ENCODE assay signal across 23 mouse cellular contexts in genomic region chr13:19697790-19698189, GRCm38 (mm10). TPM values are rescaled to one million over a fixed set of nuclear protein-coding genes. Genes with fewer than 3 reads are reported as not detected.
DNase-seq lines count a peak whose midpoint lies in the region; ATAC-seq and TF ChIP-seq lines count a peak whose summit lies in the region.
"Had no signal": no experiment of that assay in that cellular context is flagged by ENCODE, and none has a peak within 500 bp of the region (broad histone marks: within the 10 kb centered on the region; RNA-seq: fewer than 3 reads in every experiment).

Gene Nme8, minus strand, starts transcription at chr13:19697794.

- no peaks in the 10 kb centered on the region for H3K36me3 ChIP-seq in heart, embryonic 13.5 days
- no peaks in the 10 kb centered on the region for H3K36me3 ChIP-seq in lung, embryonic 14.5 days (ENCODE audit: insufficient read depth)
- no peaks in the 10 kb centered on the region for H3K36me3 ChIP-seq in limb, embryonic 10.5 days
- H3K36me3 ChIP-seq: G1E; limb, embryonic 15.5 days; neural tube, embryonic 12.5 days had no signal

- H3K4me3 ChIP-seq in heart, embryonic 13.5 days = no peak within 1 kb of the TSS
- H3K4me3 ChIP-seq in lung, embryonic 14.5 days (ENCODE audit: low read depth, low read length) = no peak within 1 kb of the TSS
- no peak within 1 kb of the TSS for H3K4me3 ChIP-seq in lung, adult 2 months (replicated peaks; ENCODE audit: extremely low read depth, low read depth, low read length)
- H3K4me3 ChIP-seq in limb, embryonic 10.5 days = no peak within 1 kb of the TSS
- H3K4me3 ChIP-seq: limb, embryonic 15.5 days; neural tube, embryonic 12.5 days had no signal

- H3K4me1 ChIP-seq in heart, embryonic 13.5 days = peaks cover 9% of the 10 kb centered on the region; the same call in 1 of the 2 replicates
- peaks cover 5% of the 10 kb centered on the region; the same call in 1 of the 2 replicates for H3K4me1 ChIP-seq in lung, embryonic 14.5 days (ENCODE audit: insufficient read depth)
- H3K4me1 ChIP-seq in lung, adult 2 months (ENCODE audit: control insufficient read depth, insufficient read depth, low read length) = no peaks in the 10 kb centered on the region
- peaks cover 6% of the 10 kb centered on the region for H3K4me1 ChIP-seq in limb, embryonic 10.5 days
- H3K4me1 ChIP-seq: limb, embryonic 15.5 days; neural tube, embryonic 12.5 days had no signal

- DNase-seq in heart, postnatal 4 days = no peak
- DNase-seq in lung, embryonic 14.5 days = peak; percentile 13
- DNase-seq in lung, adult 2 months = no peak
- DNase-seq in MN1 (ENCODE audit: low spot score) (peak; percentile 5), liver (no peak)
- DNase-seq in limb, embryonic 10.5 days (ENCODE audit: low spot score) = peak; percentile 33
- no peak for DNase-seq in spleen, postnatal 4 days (ENCODE audit: low spot score in 2 of 2)
- DNase-seq: adrenal gland, postnatal 14 days; cerebellum, adult 9-10 months; heart, adult 18-20 months; kidney, postnatal 10 days; lung, postnatal 10 days; retina, postnatal 1 day had no signal

- no peak for TF ChIP-seq POLR2A in lung, adult 2 months (IDR thresholded peaks at IDR 0.05; ENCODE audit: borderline replicate concordance, extremely low read depth, low read depth, low read length)

- TF ChIP-seq CTCF in lung, embryonic 14.5 days (IDR thresholded peaks at IDR 0.05; ENCODE audit: low read depth) = no peak
- no peak for TF ChIP-seq CTCF in lung, adult 2 months (IDR thresholded peaks at IDR 0.05; ENCODE audit: insufficient read depth, low read length)

- peak within 1 kb of the TSS; percentile 50 for H3K4me2 ChIP-seq in heart, embryonic 13.5 days
- peak within 1 kb of the TSS; percentile 35; the same call in 1 of the 2 replicates for H3K4me2 ChIP-seq in lung, embryonic 14.5 days
- H3K4me2 ChIP-seq: limb, embryonic 15.5 days; neural tube, embryonic 12.5 days had no signal

- no peak within 1 kb of the TSS for H3K27ac ChIP-seq in heart, embryonic 13.5 days (replicated peaks)
- no peak within 1 kb of the TSS for H3K27ac ChIP-seq in lung, embryonic 14.5 days (ENCODE audit: low read depth)
- H3K27ac ChIP-seq in limb, embryonic 10.5 days = no peak within 1 kb of the TSS
- H3K27ac ChIP-seq: limb, embryonic 15.5 days; neural tube, embryonic 12.5 days had no signal

- no peaks in the 10 kb centered on the region for H3K9me3 ChIP-seq in heart, embryonic 13.5 days
- H3K9me3 ChIP-seq in lung, embryonic 14.5 days (ENCODE audit: low read depth, low read length) = no peaks in the 10 kb centered on the region
- H3K9me3 ChIP-seq in limb, embryonic 10.5 days (replicated peaks) = no peaks in the 10 kb centered on the region
- H3K9me3 ChIP-seq: G1E; limb, embryonic 15.5 days; neural tube, embryonic 12.5 days had no signal

- no peak for ATAC-seq in heart, embryonic 13.5 days (ENCODE audit: extremely low read depth, insufficient number of reproducible peaks, low FRiP score, low TSS enrichment)
- ATAC-seq in lung, embryonic 14.5 days (ENCODE audit: insufficient read depth) = peak; percentile 22; the same call in 1 of the 2 replicates
- ATAC-seq: inflammation-experienced regulatory T-cells, adult 6 months had no signal

- H3K9ac ChIP-seq in heart, embryonic 13.5 days = 0 out of 2 replicates have a peak within 1 kb of the TSS, but pooled peaks have one; percentile 16
- H3K9ac ChIP-seq in lung, embryonic 14.5 days = no peak within 1 kb of the TSS; the same call in 1 of the 2 replicates
- H3K9ac ChIP-seq: limb, embryonic 15.5 days; neural tube, embryonic 12.5 days had no signal

- H3K27me3 ChIP-seq in heart, embryonic 13.5 days (replicated peaks) = peaks cover 6% of the 10 kb centered on the region
- H3K27me3 ChIP-seq in lung, embryonic 14.5 days (ENCODE audit: insufficient read depth, low read length) = no peaks in the 10 kb centered on the region
- H3K27me3 ChIP-seq in limb, embryonic 10.5 days (ENCODE audit: low read depth, poor library complexity, severe bottlenecking) = peaks cover 8% of the 10 kb centered on the region; the same call in 1 of the 2 replicates

- WGBS in heart, embryonic 13.5 days = 14% methylated on average over 7 of the region's 7 CpGs
- WGBS in lung, embryonic 14.5 days = 22% methylated on average over 7 of the region's 7 CpGs
- 32% methylated on average over 7 of the region's 7 CpGs for WGBS in lung, adult 2 months
- 21% methylated on average over 7 of the region's 7 CpGs for WGBS in limb, embryonic 10.5 days

RNA-seq across cellular contexts. Expression of gene Nme8, which starts in this region (rescaled TPM):
- polyA plus RNA-seq in heart, embryonic 13.5 days (2015; fragmentation: Nextera tagmentation; extraction: Ambion mirVana) = 0.15 and 0.25 TPM in 2 replicates
- under 1 TPM; 0.18 to 0.24 TPM for total RNA-seq in heart, postnatal 4 days (2021)
- not detected in 2 replicates for polyA plus RNA-seq in lung, embryonic 14.5 days (2014; fragmentation: Nextera tagmentation; extraction: Ambion mirVana)
- not detected in 2 replicates for polyA plus RNA-seq in lung, adult 2 months (2012; rRNA removed)
- polyA plus RNA-seq in limb, embryonic 10.5 days (2016; fragmentation: Nextera tagmentation; extraction: Ambion mirVana) = not detected in 2 replicates
- total RNA-seq: adrenal gland, postnatal 14 days; heart, adult 18-20 months; layer of hippocampus, postnatal 14 days; midbrain, postnatal 0 days had no signal
- polyA plus RNA-seq: embryonic facial prominence, embryonic 11.5 days; forebrain, embryonic 11.5 days; G1E; inflammation-experienced regulatory T-cells, adult 6 months; limb, embryonic 15.5 days; neural tube, embryonic 12.5 days; urinary bladder, adult 2 months had no signal

Comparison
In these comparisons a context has a peak if more than half of its experiments do, and no peak if none do; other contexts are left out.
1. Peak in DNase-seq, ATAC-seq and H3K4me2 ChIP-seq in lung, embryonic 14.5 days; RNA of the gene not detected or under 1 TPM.
2. Peak in DNase-seq in limb, embryonic 10.5 days; RNA of the gene not detected or under 1 TPM.